Mouse (Mus musculus) layer of hippocampus, adult 9-11 months (tissue): ENCODE measurements around the gene Erf.
"Not testable (repeated sequence)": the region's sequence is repeated elsewhere in the genome, so short reads cannot be mapped to it uniquely, and the experiment has no call there.

ENCODE experiments used
- DNase-seq: peaks from one replicate; pipeline ENCODE4 v3.0.0; 2022

Gene Erf

GRCm38 (mm10) chr7:25266180-25266962 lies 15.8 kb upstream of the Erf start:
- DNase-seq, result no peak

DNA sequence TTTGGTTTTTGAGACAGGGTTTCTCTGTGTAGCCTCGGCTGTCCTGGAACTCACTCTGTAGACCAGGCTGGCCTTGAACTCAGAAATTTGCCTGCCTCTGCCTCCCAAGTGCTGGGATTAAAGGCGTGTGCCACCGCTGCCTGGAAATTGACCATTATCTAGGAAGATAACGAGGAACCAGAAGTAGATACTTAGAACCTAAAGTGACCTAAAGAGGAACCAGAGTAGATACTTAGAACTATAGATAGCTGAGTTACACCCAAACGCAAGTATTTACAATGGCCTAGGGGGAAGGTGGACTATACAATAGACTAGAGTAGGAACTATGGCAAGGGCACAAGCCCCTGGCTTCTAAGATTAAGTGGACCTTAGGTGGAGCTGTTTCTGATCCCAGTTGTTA lies 15.2 kb upstream of the Erf start:
- not testable (repeated sequence) for DNase-seq

GRCm38 (mm10) chr7:25263968-25264870 lies 13.7 kb upstream of the Erf start:
- peak; percentile 6 for DNase-seq

GRCm38 (mm10) chr7:25261896-25262295 lies 11.3 kb upstream of the Erf start:
- no peak for DNase-seq

DNA sequence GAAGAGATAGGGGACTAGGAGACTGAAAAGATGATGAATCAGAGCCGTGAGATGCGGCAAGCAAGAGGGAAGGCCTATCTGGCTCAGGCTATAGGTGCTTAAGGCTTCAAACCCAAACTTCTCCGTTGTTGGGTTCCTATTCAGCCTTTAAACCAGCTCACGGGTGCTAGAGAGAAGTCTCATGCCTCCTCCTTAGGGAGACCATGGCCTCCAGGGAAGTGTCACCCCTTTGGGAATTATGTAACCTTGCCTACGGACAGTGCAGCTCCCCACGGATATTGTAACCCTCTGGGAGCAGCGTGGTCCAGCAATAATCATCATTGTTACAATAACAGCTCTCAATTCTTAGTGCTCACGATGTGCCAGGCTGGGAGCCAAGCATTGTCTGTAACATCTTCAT lies 1.3 kb upstream of the Erf start:
- no peak for DNase-seq

GRCm38 (mm10) chr7:25251071-25251791 lies 670 bp upstream of the Erf start:
- no peak for DNase-seq

DNA sequence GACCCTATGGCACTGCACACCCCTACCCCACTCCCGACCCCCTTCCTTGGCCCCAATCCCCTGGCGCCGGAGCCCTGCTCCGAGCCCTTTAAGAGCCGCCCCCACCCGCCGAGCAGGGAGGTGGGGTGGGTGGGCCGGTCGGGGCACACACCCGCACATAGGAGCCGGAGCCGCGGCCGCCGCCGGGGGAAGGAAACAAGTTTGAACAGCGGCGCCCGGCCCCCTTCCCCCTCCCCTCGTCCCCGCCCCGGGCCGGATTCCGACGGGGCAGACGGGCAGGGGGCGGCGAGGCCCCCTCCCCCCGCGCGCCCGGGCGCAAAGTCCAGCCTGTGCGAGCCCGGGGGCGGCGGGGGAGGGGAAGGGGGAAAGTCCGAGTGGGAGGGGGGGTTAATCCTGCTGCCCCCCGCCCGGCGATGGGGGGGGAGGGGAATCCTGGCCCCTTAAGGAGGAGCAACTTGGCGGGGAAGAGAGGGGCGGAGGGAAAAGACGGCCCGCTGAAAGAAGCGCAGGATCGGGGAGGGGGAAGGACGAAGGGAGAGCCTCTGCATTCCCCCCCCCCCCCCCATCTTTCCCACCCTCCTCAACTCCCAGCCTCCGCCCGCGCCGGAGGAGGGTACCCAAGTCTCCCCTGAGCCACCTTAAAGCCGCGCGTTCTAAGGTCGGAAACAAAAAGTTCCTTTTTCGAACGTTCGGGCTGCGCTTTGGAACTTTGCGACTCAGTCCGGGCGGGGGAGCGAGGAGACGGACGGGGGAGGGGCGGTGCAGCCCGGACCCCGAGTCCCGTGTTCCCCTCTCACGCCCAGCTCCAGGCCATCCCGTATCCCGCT lies 1.0 kb downstream of the Erf start:
- DNase-seq, result peak; percentile 78

- no peak for DNase-seq
These were observed 1.7 kb downstream of the Erf start for GRCm38 (mm10) chr7:25248846-25249313.

GRCm38 (mm10) chr7:25248018-25248647 lies 2.4 kb downstream of the Erf start:
- peak; percentile 91 for DNase-seq

- no peak for DNase-seq
These were observed 3.1 kb downstream of the Erf start for GRCm38 (mm10) chr7:25247498-25247897.

- no peak for DNase-seq
These were observed 3.8 kb downstream of the Erf start for GRCm38 (mm10) chr7:25246759-25247137.

DNA sequence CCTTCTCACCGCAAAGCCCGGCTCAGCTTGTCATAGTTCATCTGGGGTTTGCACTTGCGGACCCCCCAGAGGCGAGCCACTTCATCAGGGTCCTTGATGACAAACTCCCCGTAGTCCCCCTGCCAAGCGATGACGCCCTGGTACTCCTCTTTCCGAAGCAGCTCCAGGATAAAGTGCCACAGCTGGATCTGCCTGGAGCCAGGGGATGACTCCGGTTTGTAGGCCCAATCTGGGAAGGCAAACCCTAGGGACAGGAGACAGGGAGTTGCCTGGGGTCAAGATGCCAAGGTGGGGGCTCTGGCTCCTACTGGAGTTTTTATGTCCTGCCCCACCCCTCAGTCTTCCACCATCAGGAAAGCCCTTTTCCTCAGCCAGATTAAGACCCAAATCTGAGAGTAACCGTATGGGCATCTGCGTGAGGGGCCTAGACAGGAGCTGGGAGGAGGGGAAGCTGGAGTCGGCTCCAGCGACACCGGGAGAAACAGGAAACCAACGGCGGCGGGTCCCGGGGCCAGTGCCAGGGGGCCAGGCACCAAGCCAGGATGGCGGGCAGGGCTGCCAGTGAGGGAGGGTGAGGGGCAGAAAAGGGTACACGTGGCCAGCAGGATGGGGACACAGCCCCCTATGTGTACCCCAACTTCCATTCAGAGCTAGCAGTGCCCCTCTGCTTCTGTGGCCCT lies 4.3 kb downstream of the Erf start:
- DNase-seq, result peak; percentile 78

GRCm38 (mm10) chr7:25244562-25245369 lies 5.8 kb downstream of the Erf start:
- no peak for DNase-seq

GRCm38 (mm10) chr7:25243361-25243760 lies 7.2 kb downstream of the Erf start:
- no peak for DNase-seq

DNA sequence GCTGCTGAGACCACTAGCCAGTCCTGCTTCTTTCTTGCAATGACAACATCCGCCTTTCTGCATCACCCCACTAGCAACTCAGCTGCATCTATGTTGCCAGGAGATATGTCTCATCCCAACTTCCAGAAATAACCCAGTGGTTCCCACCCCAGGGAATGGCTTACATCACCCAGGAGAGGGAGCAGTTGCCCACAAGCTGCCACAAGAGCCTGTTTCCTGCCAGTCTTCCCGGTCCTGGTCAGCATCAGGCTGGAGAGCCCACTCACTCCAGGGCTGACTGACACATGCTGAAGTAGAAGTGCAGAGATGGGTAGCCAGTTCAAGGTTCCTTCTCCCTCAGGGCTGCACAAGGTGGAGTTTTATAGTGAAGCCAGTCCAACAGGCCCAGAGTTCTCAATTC lies 9.5 kb downstream of the Erf start:
- DNase-seq, result peak; percentile 90

GRCm38 (mm10) chr7:25240631-25241030 lies 9.9 kb downstream of the Erf start:
- DNase-seq, result no peak

DNA sequence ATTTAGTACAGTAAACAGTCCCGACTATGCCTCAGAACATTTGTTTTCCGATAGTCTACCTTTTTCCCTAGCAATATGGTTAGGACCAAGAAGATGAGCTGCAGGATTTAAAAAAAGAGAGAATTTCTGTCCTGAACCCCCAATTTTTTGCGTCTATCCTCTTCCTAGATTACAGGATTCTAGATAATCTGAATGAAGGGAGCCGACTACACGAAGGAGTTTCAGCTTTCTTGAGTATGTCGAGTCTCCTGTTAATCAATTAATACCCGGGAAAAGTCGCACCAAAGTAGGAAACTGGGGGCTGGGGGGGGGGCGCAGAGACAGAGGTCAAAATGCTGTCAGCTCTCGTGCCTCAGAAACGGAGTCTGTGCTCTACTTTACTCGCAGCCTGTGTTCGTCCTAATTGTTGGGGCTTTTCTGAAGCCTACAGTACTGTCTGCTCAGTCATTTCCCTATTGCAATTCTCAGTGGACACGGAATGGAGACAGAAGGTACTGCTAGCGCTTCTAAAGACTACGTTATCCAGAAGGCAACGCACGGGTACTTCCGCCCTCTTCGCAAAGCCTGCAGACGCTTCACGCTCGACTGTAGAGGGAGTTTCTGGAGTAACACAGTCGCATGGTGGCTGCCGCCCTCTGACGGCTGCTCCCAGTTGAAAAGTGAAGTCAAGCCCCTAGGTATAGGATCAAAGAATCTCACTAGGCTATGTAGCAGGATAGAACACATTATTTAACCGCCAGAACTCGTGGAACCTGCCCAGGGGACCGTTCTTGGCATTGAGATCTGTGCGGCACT lies 11.5 kb downstream of the Erf start:
- peak; percentile 95 for DNase-seq

- peak; percentile 97 for DNase-seq
These were observed 12.4 kb downstream of the Erf start for GRCm38 (mm10) chr7:25238015-25238706.
